Mouse (Mus musculus) thymus, postnatal 36 days (tissue): ENCODE results near the gene 1700001J03Rik.
"Not testable (repeated sequence)": the region's sequence is repeated elsewhere in the genome, so short reads cannot be mapped to it uniquely, and the experiment has no call there.

Experiments used
- DNase-seq, 2 experiments: peaks; one replicate each; pipeline ENCODE4 v3.0.0; 2022; ENCODE audit warnings: mixed read lengths in 2 of 2

The 1700001J03Rik gene

GRCm38 (mm10) chr5:146187441-146187840 is 2.3 kb upstream of the 1700001J03Rik start:
- peak; percentile 52 to 59 for DNase-seq

GRCm38 (mm10) chr5:146172744-146173143 is 12.4 kb downstream of the 1700001J03Rik start:
- not testable (repeated sequence) for DNase-seq

DNA sequence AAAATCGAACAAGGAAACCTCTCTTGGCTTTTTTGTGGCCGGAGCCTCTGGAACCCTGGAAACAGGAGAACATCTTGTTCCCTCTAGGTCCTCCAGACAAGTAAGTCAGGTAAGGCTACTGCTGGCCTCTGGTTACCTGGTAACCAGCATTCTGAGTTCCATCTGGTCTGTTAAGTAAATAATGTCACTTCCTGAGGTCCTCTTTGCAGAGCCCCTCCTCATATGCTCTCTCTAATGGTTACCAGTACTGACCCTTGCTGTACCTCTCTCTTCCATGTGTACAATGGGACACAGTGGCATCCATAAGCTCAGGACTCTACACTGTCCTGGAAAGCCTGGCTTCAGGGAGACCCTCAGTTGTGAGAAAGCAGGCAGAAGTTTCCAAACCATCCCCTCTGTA is 14.5 kb downstream of the 1700001J03Rik start, which contains the start of gene Gm6309:
Gene Gm6309 (minus strand): TSS at position 101 of the 400 bp plus-strand sequence.
- not testable (repeated sequence) for DNase-seq

DNA sequence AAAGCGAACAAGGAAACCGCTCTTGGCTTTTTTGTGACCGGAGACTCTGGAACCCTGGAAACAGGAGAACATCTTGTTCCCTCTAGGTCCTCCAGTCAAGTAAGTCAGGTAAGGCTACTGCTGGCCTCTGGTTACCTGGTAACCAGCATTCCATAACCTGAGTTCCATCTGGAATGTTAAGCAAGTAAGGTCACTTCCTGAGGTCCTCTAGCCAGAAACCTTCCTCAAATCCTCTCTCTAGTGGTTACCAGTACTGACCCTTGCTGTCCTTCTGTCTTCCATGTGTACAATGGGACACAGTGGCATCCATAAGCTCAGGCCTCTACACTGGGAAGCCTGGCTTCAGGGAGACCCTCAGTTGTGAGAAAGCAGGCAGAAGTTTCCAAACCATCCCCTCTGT is 24.7 kb downstream of the 1700001J03Rik start, which contains the start of gene Gm5565:
Gene Gm5565 (minus strand): TSS at position 101 of the 400 bp plus-strand sequence.
- DNase-seq, result not testable (repeated sequence)

DNA sequence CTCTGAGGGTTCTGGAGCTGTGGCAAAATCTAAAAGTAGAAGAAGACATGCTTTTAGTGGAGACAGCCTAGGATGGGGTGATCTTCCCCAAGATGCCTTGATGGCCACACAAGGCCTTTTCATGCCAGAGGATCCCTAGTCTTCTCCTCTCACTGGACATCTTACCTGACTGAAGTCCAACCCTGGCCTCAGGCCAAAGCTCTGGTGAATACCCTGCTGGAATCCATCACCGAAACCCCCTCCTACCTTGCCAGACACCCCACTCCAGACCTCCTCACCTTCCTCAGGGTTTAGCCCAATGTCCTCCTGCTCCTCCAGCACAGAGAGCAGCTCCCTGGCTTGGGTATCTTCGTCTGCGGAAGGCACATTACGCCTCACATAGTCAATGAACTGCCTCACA is 26.8 kb downstream of the 1700001J03Rik start:
- DNase-seq, result not testable (repeated sequence)

- no peak for DNase-seq
Measured at GRCm38 (mm10) chr5:146150454-146150853, 34.6 kb downstream of the 1700001J03Rik start.

DNA sequence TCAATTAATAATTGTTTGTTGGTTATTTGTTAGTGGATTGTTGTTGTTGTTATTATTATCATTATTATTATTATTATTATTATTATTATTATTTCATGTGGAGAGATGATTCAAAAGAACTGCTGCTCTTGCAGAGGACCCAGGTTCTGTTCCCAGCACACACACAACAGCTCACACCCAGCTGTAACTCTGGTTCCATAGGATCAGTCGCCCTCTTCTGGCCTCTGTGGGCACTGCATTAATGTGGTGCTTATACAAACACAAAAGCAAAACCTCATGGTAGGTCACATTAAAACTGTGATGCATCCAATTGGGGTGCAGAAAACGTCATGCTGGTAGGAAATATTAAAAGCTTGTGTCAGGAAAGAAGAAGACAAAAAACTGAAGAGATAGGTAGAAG is 37.2 kb downstream of the 1700001J03Rik start:
- peak in 1 of 2 experiments; percentile 13 for DNase-seq
